Mouse (Mus musculus): ENCODE results near the gene Fam168a. TPM values are rescaled to one million over a fixed set of nuclear protein-coding genes. Genes with fewer than 3 reads are reported as not detected.

Gene Fam168a
- polyA plus RNA-seq, 1 experiment from 2014 or later: 45.7 TPM

- H3K4me2 ChIP-seq (ENCODE audit: low read depth, low read length): no peak overlapping the region
- H3K27me3 ChIP-seq (ENCODE audit: control insufficient read depth, insufficient read depth, low read depth, low read length): no peaks in the 10 kb centered on the region
- no peak overlapping the region for H3K9ac ChIP-seq (ENCODE audit: low read length)
- ATAC-seq (ENCODE audit: low read depth): no peak
- no peaks in the 10 kb centered on the region for H3K4me1 ChIP-seq (replicated peaks; ENCODE audit: control insufficient read depth, insufficient read depth, low read length)
- H3K27ac ChIP-seq (ENCODE audit: low read length): no peak overlapping the region
- H3K9me3 ChIP-seq (ENCODE audit: control insufficient read depth, low read length): no peaks in the 10 kb centered on the region
- 33% methylated on average over 3 of the region's 3 CpGs for WGBS
- H3K36me3 ChIP-seq (ENCODE audit: control insufficient read depth, insufficient read depth, low read length): peaks cover 52% of the 10 kb centered on the region
- H3K4me3 ChIP-seq (ENCODE audit: low read length): no peak overlapping the region
These were observed 180.1 kb downstream of the Fam168a start for GRCm38 (mm10) chr7:100886535-100886934.

Small RNAs within 50 kb of the gene (microRNA-seq; reads per million reads assigned to microRNA genes)
- gene Mir3102: 97.4 reads per million, percentile 52 among the genes with 10 or more reads in this experiment

Other genes with a start within 250 kb of the Fam168a start
- 0.09 TPM in 1 of 2 replicates, not detected in the other for gene Ucp3, start 233.6 kb upstream of the Fam168a start, polyA plus RNA-seq (2015; fragmentation: Nextera tagmentation; extraction: Ambion mirVana)
- 306 and 325 TPM in 2 replicates for gene Ucp2, start 213.3 kb upstream of the Fam168a start, polyA plus RNA-seq (2015; fragmentation: Nextera tagmentation; extraction: Ambion mirVana)
- gene Dnajb13, start 191.7 kb upstream of the Fam168a start, polyA plus RNA-seq (2015; fragmentation: Nextera tagmentation; extraction: Ambion mirVana): 8.5 and 12.9 TPM in 2 replicates
- 19.6 and 20.4 TPM in 2 replicates for gene Coa4, start 169.6 kb upstream of the Fam168a start, polyA plus RNA-seq (2015; fragmentation: Nextera tagmentation; extraction: Ambion mirVana)
- 69.8 and 74.6 TPM in 2 replicates for gene Rab6a, start 99.2 kb upstream of the Fam168a start, polyA plus RNA-seq (2015; fragmentation: Nextera tagmentation; extraction: Ambion mirVana)
- 74.6 and 76.3 TPM in 2 replicates for gene Mrpl48, start 98.3 kb upstream of the Fam168a start, polyA plus RNA-seq (2015; fragmentation: Nextera tagmentation; extraction: Ambion mirVana)
- gene Plekhb1, start 44.2 kb upstream of the Fam168a start, polyA plus RNA-seq (2015; fragmentation: Nextera tagmentation; extraction: Ambion mirVana): 24.0 and 26.6 TPM in 2 replicates
- 3.0 and 3.8 TPM in 2 replicates for gene Relt, start 156.8 kb downstream of the Fam168a start, polyA plus RNA-seq (2015; fragmentation: Nextera tagmentation; extraction: Ambion mirVana)
- 10.6 and 11.8 TPM in 2 replicates for gene Arhgef17, start 225.5 kb downstream of the Fam168a start, polyA plus RNA-seq (2015; fragmentation: Nextera tagmentation; extraction: Ambion mirVana)